In genomic region chr17:67179446-67179845, GRCm38 (mm10) we compare ENCODE assay signal across 13 mouse cellular contexts.
"Had no signal": no experiment of that assay in that cellular context is flagged by ENCODE, and none has a peak within 500 bp of the region (broad histone marks: within the 10 kb centered on the region; RNA-seq: fewer than 3 reads in every experiment).

No protein-coding gene starts in this region.

- DNase-seq: gastrocnemius, adult 2 months; gastrocnemius, postnatal 10 days; gastrocnemius, postnatal 25 days; heart, adult 2 months; heart, postnatal 4 days; kidney, adult 2 months; kidney, adult 9 months; kidney, postnatal 14 days; kidney, postnatal 36 days; layer of hippocampus, adult 9-11 months; layer of hippocampus, postnatal 36 days; liver; liver, embryonic 13.5 days had no signal
